In the genomic region with DNA sequence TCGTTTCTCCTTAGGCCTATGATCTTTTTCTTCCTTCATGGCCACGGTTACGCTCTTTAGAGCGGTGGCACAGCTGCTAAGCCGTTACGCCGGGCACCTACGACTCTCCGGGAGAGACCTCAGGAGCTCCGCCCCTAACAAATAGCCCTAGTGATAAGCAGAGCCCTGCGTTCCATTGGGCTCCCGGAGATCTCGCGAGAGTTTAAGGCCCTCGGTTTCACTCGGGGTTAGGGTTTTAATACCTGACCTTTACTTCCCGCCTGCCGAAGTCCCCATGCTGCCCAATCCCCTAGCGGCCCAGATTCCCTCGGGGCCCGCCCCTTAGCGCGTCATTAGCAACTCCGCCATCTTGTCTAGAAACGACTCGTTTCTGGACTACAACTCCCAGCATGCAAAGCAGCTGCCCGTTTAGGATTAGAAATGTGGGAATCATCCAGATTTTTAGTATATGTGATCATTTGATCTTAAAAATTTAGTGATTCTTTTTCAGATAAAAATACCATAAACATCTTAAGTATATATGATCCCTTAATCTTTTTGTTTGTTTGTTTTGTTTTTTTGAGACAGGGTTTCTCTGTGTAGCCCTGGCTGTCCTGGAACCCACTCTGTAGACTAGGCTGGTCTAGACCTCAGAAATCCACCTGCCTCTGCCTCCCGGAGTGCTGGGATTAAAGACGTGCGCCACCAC, we compare ENCODE assay signal across 8 mouse cellular contexts. TPM values are rescaled to one million over a fixed set of nuclear protein-coding genes. Genes with fewer than 3 reads are reported as not detected.
DNase-seq lines count a peak whose midpoint lies in the region; ATAC-seq lines count a peak whose summit lies in the region.

Upf3b (minus strand) TSS at position 130 of the 688 bp plus-strand sequence.

- ATAC-seq in inflammation-experienced regulatory T-cells, adult 6 months, result peak; percentile 98
- ATAC-seq in megakaryocyte-erythroid progenitor cell, adult 5-6 weeks (replicated peaks; ENCODE audit: low FRiP score, low TSS enrichment, poor library complexity, severe bottlenecking), result peak; percentile 99

- peak; percentile 94 to 96 for DNase-seq in adrenal gland, adult (ENCODE audit: inconsistent age in 2 of 2, low spot score in 1 of 2)
- DNase-seq in embryo, embryonic 10.5 days (ENCODE audit: low spot score), result peak; percentile 96
- DNase-seq in gastrocnemius, postnatal 14 days, result peak; percentile 90
- DNase-seq in left cerebral cortex, postnatal 10 days (ENCODE audit: extremely low spot score in 1 of 2, low spot score in 2 of 2), result peak; percentile 92 to 95
- peak; percentile 85 for DNase-seq in right cerebral cortex, postnatal 25 days
- peak; percentile 89 to 90 for DNase-seq in urinary bladder, postnatal 4 days (ENCODE audit: low spot score in 2 of 2)

- intact Hi-C loops in gastrocnemius, postnatal 14 days (cut with DNase I; ENCODE audit: low total_unique reads), result no loop called here
- intact Hi-C loops in left cerebral cortex, postnatal 10 days (cut with DNase I), result no loop called here

RNA-seq across cellular contexts. Expression of gene Upf3b, which starts in this region (rescaled TPM):
- total RNA-seq in gastrocnemius, postnatal 14 days (2021), result 1 to 10 TPM; 8.5 to 9.4 TPM
- 10 to 100 TPM; 38.3 to 47.1 (median 39.0) TPM for polyA plus RNA-seq in inflammation-experienced regulatory T-cells, adult 6 months (2017; shearing (Covaris generic))
- total RNA-seq in left cerebral cortex, postnatal 10 days (2021), result 10 to 100 TPM; 17.0 to 18.4 TPM
- total RNA-seq in megakaryocyte-erythroid progenitor cell, adult 5-6 weeks (2014; fragmentation: Nextera tagmentation), result 43.4 and 80.8 TPM in 2 replicates
- total RNA-seq in megakaryocyte-erythroid progenitor cell, adult 5-6 weeks (2017), result 87.5 and 105 TPM in 2 replicates

Comparison
In these comparisons a context has a peak if more than half of its experiments do, and no peak if none do; other contexts are left out.
1. Peak in every context shown above with its lines: DNase-seq and ATAC-seq.